Mouse (Mus musculus) right cerebral cortex, postnatal 36 days (tissue): ENCODE results near the gene Dnaaf5.
A peak's percentile ranks its signal among the peaks of the same experiment; 100 is the strongest.

ENCODE experiments used
- DNase-seq, 2 experiments: peaks; one replicate each; pipeline ENCODE4 v3.0.0; 2022; ENCODE audit warnings: low spot score in 2 of 2, mixed read lengths in 1 of 2

Gene Dnaaf5

DNA sequence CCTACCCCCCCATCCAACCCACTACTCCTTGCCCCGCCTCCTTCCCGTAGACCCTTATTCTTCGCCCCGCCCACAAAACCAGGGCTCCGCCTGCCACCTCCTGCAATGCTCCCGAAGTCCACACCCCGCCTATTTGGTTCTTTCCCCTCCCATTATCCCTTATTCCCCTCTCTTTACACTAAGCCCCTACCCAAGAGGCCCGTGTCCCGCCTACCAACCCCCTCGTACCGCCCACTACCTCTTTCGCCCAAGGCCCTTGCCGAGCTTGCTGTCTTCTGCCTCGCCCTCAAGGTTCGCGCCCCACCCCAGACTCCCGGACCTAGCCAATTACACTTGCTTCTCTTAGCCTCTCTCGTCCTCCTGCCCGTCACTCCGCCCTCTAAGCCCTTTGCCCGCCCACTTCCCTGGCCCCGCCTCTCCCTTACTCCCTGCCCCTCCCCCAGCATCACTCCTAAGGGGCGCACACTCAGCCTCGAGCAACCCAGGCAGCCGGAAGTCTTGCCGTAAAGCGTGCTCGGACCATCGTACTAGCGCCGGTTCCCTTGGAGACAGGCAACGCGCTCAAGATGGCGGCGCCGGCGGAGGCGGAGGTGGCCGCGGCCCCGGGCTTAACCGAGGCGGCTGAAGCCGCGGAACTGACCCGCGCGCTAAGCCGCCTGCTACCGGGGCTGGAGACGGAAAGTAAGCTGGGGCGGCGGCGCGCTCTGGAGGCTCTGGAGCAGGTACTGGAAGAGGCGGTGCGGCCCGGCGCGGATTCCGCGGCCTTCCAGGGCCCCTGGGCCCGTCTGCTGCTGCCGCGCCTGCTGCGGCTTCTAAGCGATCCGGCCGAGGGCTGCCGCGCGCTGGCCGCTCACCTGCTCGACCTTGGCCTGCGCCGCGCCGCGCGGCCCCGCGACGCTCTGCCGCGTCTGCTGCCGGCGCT, at the start of gene Dnaaf5, which contains the start of gene Prkar1b:
TSS of gene Dnaaf5 (plus strand) at position 543 of the 922 bp plus-strand sequence.
TSS of gene Prkar1b (minus strand) at position 321 of the 922 bp plus-strand sequence.
- DNase-seq = peak; percentile 95 to 96

DNA sequence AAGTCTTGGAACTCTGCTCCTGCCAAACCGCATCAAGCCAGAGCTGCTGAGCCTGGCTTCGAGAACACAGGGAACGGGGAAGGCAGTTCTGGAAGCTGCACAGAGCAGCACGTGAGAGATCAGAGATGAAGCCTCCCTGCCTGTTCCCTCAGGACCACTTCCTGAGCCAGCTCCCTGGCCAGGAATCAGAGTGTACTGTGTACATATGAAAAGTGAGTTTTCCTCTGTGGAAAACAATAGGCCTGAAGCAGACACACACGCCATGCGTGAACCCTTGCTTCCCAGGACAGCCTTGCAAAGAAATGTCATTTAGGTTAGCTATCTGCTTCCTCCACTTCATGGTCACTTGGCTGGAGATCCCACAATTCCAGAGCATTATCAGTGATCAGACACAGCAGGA, 48.2 kb upstream of the Dnaaf5 start:
- DNase-seq = no peak

DNA sequence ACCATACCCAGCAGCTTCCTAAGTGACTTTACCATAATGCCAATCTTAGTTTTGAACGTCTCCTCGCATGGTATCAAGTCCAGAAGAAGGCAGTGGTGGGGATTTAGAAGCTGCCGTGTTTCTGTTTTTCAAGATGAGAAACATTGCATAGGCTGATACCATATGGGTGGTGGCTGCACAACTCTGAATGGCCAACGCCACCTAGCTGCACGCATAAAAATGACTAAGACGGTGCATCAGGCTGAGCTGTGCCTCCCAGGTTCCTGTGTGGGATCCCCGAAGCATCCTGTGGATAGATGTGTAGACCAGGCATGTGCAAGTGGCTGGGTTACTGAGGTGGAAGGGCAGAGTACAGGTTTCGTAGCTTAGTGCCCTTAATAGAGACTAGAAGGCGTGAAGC, 42.2 kb upstream of the Dnaaf5 start:
- no peak for DNase-seq

DNA sequence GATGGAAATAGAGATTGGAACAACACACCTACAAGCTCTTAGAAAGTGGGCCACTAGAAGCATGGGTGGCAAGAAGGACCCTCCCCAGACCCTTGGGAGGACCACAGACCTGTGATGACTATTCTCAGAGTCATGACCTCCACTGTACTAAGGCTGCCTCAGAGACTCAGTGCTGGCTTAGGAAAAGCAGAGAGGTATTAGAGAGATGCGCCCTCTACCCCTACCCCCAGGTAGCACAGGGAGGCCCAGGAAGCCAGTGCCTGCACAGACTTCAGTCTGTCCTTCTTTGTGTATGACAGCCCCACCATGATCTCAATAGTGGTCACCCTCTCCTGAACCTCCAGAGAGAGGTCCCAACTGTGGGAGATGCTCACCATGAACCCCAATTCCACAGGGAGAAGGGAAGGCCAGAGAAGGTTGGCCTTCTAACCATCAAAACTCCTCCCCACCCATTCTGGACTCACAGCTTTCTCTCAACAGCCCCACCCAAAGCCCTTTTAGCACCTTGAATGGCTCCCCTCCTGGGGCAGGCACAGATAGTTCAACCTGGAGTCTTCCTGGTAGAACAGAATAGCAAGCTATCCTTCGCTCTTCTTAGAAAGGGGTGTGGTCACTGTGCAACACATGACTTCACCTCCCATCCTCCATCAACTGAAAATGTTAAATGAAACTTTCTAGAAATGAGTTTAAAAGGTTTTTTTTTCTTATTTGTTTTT, 39.7 kb upstream of the Dnaaf5 start:
- no peak for DNase-seq

DNA sequence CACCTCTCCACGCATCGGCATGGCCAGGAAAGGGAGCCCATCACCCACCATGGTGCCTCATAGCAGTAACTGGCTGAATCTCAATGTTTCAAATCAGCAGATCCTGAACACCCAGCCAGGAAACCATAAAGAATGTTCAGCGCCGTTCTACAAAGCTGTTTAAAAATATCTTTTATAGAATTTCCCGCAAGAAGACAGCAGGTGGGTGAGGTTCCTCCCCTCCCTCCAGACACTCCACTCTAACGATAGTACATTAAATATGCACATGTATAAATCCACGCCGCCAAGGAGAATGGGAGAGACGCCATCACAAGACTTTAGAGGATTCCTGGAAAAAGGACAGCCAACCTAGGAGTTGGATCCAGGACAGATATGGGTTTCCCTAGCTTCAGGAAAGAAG, 38.0 kb upstream of the Dnaaf5 start:
- peak; percentile 20 to 36 for DNase-seq

DNA sequence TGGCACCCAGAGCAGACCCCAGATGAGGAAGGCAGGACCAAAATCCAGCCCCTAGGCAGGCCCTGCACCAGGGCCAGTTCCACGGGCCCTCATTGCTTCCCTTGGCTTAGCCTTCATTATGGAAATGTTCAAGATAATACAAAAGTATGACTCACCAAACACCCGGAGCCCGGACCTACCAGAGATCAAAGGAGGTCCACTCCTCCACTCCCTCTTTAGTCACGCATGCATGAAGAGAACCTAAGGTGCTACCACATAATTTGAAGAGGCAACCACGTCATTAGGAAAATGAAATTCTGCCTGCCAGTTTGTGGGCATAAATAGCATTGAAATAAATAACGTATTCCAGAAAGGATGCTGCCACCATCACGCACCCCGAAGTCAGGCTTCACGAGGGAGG, 37.6 kb upstream of the Dnaaf5 start:
- DNase-seq = no peak

DNA sequence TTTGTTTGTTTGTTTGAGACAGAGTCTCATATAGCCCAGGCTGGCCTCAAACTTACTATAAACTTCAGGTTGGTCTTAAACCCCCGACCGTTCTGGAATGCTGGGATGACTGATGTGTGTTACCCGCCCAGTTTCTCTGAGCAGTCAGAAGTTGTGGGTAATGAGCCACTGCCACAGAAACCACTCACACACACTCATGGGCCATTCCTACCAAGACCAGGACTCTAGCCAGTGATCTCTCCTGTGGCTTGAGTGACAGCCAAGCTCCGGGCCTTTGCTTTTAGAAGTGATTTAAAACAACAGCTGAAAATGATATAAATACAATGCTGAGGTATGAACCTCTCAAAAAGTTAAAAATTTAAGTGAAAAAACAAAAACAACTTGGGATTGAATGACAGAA, 35.1 kb upstream of the Dnaaf5 start:
- no peak for DNase-seq

DNA sequence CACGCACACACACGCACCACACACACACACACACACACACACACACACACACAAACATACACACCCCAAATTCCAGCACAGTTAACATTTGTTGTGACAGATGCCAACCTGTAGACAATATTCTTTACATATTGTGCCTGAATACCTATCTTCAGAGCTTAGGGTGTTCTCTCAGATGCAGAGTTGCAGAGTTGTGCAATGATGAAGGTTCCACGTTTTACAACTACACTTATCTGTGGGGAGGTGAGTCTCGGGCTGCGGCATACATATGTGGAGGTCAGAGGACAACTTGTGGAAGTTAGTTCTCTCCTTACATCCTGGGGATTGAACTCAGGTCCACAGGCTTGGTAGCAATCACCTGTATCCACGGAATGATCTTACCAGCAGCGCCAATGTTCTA, 34.5 kb upstream of the Dnaaf5 start:
- no peak for DNase-seq

DNA sequence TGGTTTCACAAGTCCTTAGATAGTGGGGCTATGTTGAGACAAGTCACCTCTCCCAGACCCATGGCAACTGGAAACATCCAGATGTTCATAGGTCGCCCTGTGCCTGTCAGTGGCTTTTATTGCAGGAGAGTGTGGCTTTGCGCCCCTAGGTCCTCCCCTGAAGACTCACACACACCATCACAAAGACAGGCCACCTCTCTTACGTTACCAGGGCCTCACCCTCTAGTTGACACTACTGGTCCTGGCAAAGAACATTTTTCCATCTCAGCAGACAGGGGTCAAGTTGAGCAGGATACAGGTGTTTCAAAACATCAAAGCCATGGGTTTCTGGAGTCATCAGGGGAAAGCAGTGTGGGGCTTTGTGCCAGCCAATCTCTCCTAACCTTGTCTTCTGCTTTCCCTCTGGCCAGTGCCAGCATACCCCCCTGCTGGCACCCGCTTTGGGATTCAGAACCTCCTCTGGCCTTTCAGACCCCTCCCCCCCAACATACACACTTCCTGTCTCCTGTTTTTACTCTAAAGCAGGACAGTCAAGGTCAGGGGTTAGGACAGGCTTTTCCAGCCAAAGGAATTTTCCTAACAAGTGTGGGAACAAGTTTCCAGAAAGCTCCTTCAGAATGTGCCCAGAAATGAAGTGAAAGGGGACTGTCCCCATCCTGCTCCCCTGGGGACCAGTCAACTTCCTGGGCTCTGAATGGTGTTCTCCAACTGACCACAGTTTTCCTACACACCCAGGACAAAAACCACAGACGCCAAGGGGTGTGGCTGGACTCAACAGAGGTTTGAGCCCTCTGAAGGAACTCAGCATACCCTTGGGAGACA, 31.7 kb upstream of the Dnaaf5 start:
- DNase-seq = no peak

DNA sequence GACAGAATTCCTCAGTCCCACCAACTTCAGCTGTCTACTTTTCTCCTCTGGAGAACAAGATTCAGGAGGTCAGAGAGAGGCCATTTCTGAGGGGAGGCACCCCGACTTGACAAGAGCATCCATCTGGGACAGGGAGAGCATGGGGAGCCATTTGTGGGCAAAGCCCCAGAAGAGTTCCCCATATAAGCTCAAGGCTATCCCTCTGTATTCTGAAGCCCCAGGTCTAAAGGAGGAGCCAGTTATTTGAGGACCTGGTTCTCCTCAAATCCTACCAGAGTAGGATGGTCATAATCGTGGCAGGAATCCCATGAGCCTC, 31.1 kb upstream of the Dnaaf5 start:
- no peak for DNase-seq

DNA sequence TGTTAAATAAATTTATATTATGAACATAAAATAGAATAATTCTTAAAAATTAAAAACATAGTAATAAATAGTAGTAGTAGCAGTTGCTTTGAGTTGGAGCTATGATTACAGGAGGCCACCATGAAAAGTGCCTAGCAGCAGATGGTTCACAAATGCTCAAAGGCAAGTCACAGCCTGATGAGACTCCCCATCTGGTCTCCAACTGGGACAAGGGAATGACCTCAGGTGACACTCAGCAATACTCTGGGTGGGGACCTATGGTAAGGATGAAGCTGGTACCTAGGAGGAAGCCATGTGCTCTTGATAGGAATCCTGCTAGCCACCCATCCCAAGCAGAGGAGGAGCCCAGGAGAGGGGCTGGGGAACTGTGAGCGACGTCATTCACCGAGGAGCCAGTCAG, 24.3 kb upstream of the Dnaaf5 start:
- no peak for DNase-seq

DNA sequence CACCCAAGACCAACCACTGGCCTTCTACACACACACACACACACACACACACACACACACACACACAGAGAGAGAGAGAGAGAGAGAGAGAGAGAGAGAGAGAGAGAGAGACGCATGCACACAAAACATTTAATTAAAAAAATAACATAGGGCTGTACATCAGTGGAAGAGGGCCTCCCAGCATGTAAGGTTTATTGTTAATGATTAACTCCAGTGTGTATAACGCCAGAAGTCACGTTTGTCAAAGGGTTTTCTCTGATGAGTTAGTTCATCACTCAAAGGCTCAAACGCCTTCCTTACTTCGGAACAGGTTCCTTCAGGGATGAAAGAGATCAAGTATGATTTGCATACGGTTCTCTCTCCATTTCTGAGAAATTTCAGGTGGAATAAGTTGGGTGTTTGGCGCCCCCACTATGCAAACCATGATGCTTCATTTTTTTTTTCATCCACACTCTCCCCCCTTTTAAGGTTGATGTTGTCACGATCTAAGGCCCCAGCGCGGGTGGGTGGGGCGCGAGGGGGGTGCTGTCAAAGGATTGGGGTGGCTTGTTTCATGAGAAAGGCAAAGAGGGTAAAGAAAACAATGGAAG, 21.5 kb upstream of the Dnaaf5 start:
- no peak for DNase-seq

DNA sequence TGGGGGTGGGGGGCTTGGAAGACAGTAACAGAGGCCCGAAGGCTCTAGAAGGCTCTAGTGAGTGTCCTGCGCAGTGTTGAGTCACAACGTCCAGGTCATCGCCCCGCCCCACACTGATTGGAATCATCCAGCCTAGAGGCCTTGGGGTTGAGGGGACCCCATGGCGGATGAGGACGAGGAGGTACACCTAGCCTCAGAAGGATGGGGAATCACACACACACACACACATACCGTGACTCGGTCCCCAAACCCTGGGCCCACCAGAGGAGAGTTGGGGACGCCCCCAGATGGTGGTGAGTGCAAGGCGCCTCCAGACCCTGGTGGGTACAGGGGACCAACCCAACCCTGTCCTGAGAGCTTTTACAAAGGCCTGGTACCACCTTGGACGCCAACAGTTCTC, 20.9 kb upstream of the Dnaaf5 start:
- peak in 1 of 2 experiments; percentile 24 for DNase-seq

DNA sequence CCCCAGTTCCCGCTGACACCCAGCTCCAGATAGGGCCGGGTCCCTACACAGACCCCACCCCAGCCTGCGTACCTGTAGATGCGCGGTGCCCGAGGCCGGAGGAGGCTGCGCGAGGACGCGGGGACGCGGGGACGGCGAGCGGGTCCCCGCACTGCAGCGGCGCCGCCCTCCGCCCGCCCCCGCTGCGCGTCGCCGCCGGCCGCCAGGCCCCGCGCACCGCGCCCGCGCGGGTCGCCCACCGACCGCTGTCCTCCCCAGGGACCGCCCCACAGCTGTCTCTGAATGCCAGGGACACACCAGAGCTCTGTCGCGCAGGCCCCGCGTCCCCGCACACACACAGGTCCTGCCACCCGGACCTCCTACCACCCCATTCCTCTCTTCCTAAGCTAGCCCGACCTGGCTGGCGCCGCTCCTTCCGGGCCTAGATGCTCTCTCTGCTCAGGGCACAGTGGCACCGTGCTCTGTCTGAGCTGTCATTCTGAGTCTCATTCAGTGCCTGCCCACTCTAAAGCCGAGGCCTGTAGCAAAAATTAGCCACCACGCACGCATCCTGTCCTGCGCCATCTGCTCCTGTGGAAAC, 20.4 kb upstream of the Dnaaf5 start:
- DNase-seq = peak; percentile 62 to 81

DNA sequence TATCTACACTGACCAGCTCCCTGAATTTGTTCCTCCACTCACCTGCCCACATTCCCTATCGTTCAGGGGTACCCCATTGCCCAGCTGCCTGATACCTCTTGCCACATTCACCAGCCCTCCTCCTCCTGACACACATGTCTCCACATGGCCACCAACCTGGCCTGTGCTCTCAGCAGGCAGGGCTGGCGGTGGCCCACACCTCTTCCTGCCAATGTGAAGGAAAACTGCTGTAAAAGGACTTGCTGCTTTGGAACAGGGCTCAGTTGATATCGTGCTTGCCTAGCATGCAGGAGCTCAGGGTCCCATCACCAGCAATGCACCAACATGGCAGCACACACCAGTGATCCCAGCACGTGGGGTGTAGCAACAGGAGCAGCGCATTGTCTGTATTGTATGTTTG, 19.7 kb upstream of the Dnaaf5 start:
- no peak for DNase-seq

DNA sequence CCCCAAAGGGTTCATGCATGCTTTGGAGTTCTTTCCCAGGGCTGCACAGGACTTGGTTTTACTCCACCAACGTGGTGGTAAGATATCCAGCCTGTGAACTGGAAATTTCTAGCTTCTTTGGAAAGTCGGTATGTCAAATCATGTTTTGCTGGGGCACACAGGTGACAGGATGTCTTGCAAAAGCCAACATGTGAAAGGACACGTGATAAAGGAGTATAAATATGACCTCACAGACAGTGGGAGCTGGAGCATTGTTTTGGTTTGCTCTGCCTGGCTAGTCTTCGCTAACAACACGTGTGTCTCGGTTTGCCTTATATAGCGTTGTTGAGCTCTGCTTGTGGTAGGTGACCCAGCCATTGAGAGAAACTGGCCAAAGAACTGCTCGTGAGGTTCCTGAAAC, 15.5 kb upstream of the Dnaaf5 start:
- no peak for DNase-seq

DNA sequence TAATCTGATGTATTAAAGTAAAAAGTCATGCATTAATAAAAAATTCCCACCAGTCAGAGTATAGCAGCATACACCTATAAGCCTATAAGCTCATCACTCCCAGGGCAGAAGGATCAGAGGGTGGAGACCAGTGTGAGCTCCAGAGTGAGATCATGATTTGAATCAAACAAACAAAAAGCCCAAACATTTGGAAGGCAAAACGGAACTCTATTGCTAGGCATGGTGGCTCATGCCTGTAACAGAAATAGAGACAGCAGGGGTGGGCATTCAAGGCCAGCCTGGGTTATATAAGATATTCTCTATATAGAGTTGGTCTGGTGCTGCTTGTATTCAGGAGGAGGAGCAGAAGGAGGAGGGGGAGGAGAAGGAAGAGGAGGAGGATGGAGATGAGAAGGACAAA, 13.7 kb upstream of the Dnaaf5 start:
- DNase-seq = no peak

DNA sequence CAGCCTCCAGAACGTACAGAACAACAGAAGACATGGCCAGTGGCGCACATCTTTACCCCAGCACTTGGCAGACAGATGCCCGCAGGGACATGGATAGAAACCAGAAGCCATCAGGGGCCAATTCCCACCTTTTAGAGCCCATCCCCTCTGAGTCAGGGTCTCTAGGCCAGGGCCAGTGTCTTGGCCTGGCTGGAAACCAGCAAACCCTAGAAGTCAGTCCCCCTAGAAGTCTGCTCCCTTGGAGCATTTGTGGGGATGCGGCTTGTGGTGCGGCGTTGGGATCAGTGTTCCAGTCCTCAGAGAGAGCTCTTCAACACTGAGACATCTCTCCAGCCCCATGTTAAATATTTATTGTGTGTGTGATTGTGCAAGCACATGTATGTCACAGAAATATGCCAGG, 12.8 kb upstream of the Dnaaf5 start:
- DNase-seq = no peak

DNA sequence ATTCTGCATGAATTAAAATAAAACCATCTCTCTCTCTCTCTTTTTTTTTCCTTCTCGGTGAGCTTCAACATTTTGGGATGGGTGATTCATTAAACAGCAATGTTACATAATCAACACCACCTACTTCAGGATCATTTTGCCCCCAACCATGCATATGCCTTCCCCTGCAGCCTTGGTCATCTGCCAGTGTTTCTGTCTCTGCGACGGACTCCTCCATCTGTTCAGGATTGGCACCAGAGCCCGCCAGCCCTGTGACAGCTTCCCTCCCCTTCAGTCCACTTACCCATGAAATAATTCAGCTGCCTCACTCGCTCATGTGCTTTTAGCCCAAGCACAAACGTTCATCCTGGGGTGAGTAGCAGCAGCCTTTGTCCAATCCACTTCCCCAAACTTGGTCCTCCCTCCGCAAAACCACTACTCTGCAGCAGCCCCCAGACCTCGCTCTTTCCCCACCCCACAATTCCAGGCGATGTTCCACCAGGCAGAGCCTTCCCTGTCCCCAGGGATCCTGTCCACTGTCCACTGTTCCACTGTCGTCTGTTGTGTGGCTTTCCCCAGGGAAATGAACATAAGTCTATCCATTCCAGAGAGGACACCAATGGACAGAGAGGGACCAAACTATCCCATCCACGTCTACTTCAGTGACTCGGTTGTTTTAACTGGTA, 11.6 kb upstream of the Dnaaf5 start:
- peak; percentile 76 to 79 for DNase-seq

DNA sequence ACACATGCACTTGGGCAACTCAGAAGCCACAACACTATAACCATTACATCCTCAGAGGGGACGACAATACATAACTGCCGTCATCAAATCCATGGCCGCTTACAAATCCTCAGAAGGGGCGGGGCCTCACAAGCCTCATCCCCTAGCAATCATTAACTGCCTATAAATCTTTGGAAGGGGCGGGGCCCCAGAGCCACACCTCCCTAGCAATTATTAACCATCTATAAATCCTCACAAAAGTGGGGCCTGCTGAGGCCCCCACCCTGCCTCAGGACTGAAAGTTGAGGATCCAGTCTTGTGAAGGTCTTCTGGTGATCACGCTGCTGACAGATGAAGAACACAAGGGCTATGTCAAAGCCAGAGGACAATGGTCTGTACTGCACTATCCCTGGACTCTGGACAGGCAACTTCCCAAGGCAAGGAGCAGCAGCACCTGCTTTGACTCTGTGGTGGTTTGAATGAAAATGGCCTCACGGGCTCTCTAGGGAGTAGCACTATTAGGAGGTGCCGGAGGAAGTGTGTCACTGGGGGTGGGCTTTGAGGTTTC, 11.0 kb upstream of the Dnaaf5 start:
- DNase-seq = no peak

DNA sequence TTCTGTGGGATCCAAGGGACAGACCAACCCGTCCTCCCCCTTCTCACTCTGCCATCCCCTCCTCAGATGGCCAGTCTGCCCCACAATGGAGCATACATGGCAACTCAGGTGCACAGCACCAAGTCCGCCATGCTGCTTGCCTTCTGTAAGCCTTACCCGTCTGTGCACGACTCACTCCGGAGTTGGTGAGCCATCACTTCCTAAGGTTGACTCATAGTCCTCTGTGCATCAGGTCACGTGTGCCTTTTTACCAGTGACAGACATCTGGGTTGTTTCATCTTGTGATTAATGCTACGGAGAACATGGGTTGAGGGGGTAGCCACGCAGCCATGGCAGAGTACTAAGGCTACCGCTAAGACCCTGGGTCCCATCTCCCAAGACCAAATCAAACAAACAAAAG, 9.4 kb upstream of the Dnaaf5 start:
- DNase-seq = no peak
